Mouse (Mus musculus): ENCODE results near the gene Lyrm4. TPM values are rescaled to one million over a fixed set of nuclear protein-coding genes. Genes with fewer than 3 reads are reported as not detected.

Gene Lyrm4
- total and polyA plus RNA-seq, 3 experiments = 22.6 to 25.4 TPM; not detected in 1

GRCm38 (mm10) chr13:35968719-35969430 is 148.5 kb downstream of the Lyrm4 start (continued):
- TF ChIP-seq SIN3A (IDR thresholded peaks at IDR 0.05; ENCODE audit: low read length) (no peak), USF2 (IDR thresholded peaks at IDR 0.05; ENCODE audit: borderline replicate concordance in 1 of 2, insufficient read depth in 1 of 2, low read depth in 1 of 2, low read length in 2 of 2) (no peak), CHD2 (IDR thresholded peaks at IDR 0.05; ENCODE audit: low read length) (no peak), JUND (IDR thresholded peaks at IDR 0.05; ENCODE audit: low read depth, low read length) (no peak), RAD21 (IDR thresholded peaks at IDR 0.05; ENCODE audit: low read depth, low read length) (no peak), CHD1 (IDR thresholded peaks at IDR 0.05; ENCODE audit: low read depth, low read length) (no peak)

- no peak overlapping the region for H3K9ac ChIP-seq (ENCODE audit: control insufficient read depth, low read depth, low read length, poor library complexity, severe bottlenecking)
- H3K27ac ChIP-seq (ENCODE audit: control insufficient read depth, low read depth, low read length) = no peak overlapping the region
- no peak overlapping the region for H3K4me3 ChIP-seq (ENCODE audit: control insufficient read depth in 1 of 2, insufficient read depth in 1 of 2, low read depth in 2 of 2, low read length in 2 of 2)
- H3K79me2 ChIP-seq (ENCODE audit: control insufficient read depth, insufficient read depth, low read length, poor library complexity) = no peaks in the 10 kb centered on the region
- no peak for DNase-seq (ENCODE audit: low read depth, low spot score)
- H3K4me1 ChIP-seq (ENCODE audit: control insufficient read depth in 1 of 2, insufficient read depth in 2 of 2, low read length in 2 of 2) = no peaks in the 10 kb centered on the region
- TF ChIP-seq MAX (IDR thresholded peaks at IDR 0.05; ENCODE audit: low read length) (no peak), USF1 (IDR thresholded peaks at IDR 0.05; ENCODE audit: low read depth, low read length) (no peak), MYB (IDR thresholded peaks at IDR 0.05; ENCODE audit: low read depth, low read length) (no peak), E2F4 (IDR thresholded peaks at IDR 0.05; ENCODE audit: borderline replicate concordance, low read depth, low read length) (no peak), RAD21 (IDR thresholded peaks at IDR 0.05; ENCODE audit: low read depth, low read length) (no peak), TBP (IDR thresholded peaks at IDR 0.05; ENCODE audit: low read depth, low read length) (no peak), NRF1 (IDR thresholded peaks at IDR 0.05; ENCODE audit: insufficient read depth, low read depth, low read length, poor library complexity, severe bottlenecking) (no peak), SMC3 (IDR thresholded peaks at IDR 0.05; ENCODE audit: low read depth, low read length) (no peak), ETS1 (IDR thresholded peaks at IDR 0.05; ENCODE audit: low read depth, low read length) (no peak), UBTF (IDR thresholded peaks at IDR 0.05; ENCODE audit: borderline replicate concordance, insufficient read depth, low read depth, low read length) (no peak), MAZ (IDR thresholded peaks at IDR 0.05; ENCODE audit: low read depth, low read length) (no peak), GATA1 (IDR thresholded peaks at IDR 0.05; ENCODE audit: low read depth, low read length) (no peak), MXI1 (IDR thresholded peaks at IDR 0.05; ENCODE audit: low read depth, low read length) (no peak)
- H3K9me3 ChIP-seq (replicated peaks; ENCODE audit: insufficient read depth, low read length) = no peaks in the 10 kb centered on the region
- no peaks in the 10 kb centered on the region for H3K36me3 ChIP-seq (ENCODE audit: control insufficient read depth in 1 of 2, insufficient read depth in 2 of 2, low read length in 2 of 2)
- no peaks in the 10 kb centered on the region for H3K27me3 ChIP-seq (ENCODE audit: control insufficient read depth in 1 of 2, insufficient read depth in 2 of 2, low read length in 2 of 2)
Measured at GRCm38 (mm10) chr13:35968131-35968718, 149.1 kb downstream of the Lyrm4 start.
